Mouse (Mus musculus): ENCODE data around the gene Itk. TPM values are rescaled to one million over a fixed set of nuclear protein-coding genes. Genes with fewer than 3 reads are reported as not detected.
"Not testable (repeated sequence)": the region's sequence is repeated elsewhere in the genome, so short reads cannot be mapped to it uniquely, and the experiment has no call there.

Gene Itk
- total RNA-seq (2021), result under 1 TPM; 0.37 to 0.42 TPM

GRCm38 (mm10) chr11:46389336-46390117 is at the start of gene Itk:
Gene Itk (minus strand): TSS chr11:46389515.
- no peak for DNase-seq (ENCODE audit: extremely low spot score in 1 of 2, low spot score in 1 of 2)

GRCm38 (mm10) chr11:46437459-46438000 is 48.2 kb upstream of the Itk start:
- no peak for DNase-seq (ENCODE audit: extremely low spot score in 1 of 2, low spot score in 1 of 2)

- DNase-seq (ENCODE audit: extremely low spot score in 1 of 2, low spot score in 1 of 2), result peak; percentile 73 to 78
Measured at GRCm38 (mm10) chr11:46436760-46437458, 47.6 kb upstream of the Itk start, which contains the start of gene Med7. Gene Med7 (plus strand): TSS chr11:46436925.

GRCm38 (mm10) chr11:46435363-46435762 is 46.0 kb upstream of the Itk start:
- no peak for DNase-seq (ENCODE audit: extremely low spot score in 1 of 2, low spot score in 1 of 2)

- DNase-seq (ENCODE audit: extremely low spot score in 1 of 2, low spot score in 1 of 2), result peak; percentile 60 to 86
Measured at GRCm38 (mm10) chr11:46431129-46431528, 41.8 kb upstream of the Itk start.

- no peak for DNase-seq (ENCODE audit: extremely low spot score in 1 of 2, low spot score in 1 of 2)
Measured at GRCm38 (mm10) chr11:46430123-46430522, 40.8 kb upstream of the Itk start.

- not testable (repeated sequence) for DNase-seq (ENCODE audit: extremely low spot score in 1 of 2, low spot score in 1 of 2)
Measured at GRCm38 (mm10) chr11:46428131-46428530, 38.8 kb upstream of the Itk start.

- no peak for DNase-seq (ENCODE audit: extremely low spot score in 1 of 2, low spot score in 1 of 2)
Measured at GRCm38 (mm10) chr11:46421086-46421888, 32.0 kb upstream of the Itk start.

GRCm38 (mm10) chr11:46418860-46419259 is 29.5 kb upstream of the Itk start:
- no peak for DNase-seq (ENCODE audit: extremely low spot score in 1 of 2, low spot score in 1 of 2)

- no peak for DNase-seq (ENCODE audit: extremely low spot score in 1 of 2, low spot score in 1 of 2)
Measured at GRCm38 (mm10) chr11:46418438-46418837, 29.1 kb upstream of the Itk start.

- DNase-seq (ENCODE audit: extremely low spot score in 1 of 2, low spot score in 1 of 2), result no peak
Measured at GRCm38 (mm10) chr11:46410018-46410563, 20.8 kb upstream of the Itk start.

- no peak for DNase-seq (ENCODE audit: extremely low spot score in 1 of 2, low spot score in 1 of 2)
Measured at GRCm38 (mm10) chr11:46406721-46407120, 17.4 kb upstream of the Itk start.

- no peak for DNase-seq (ENCODE audit: extremely low spot score in 1 of 2, low spot score in 1 of 2)
Measured at GRCm38 (mm10) chr11:46404986-46405385, 15.7 kb upstream of the Itk start.

- no peak for DNase-seq (ENCODE audit: extremely low spot score in 1 of 2, low spot score in 1 of 2)
Measured at GRCm38 (mm10) chr11:46401555-46401954, 12.2 kb upstream of the Itk start.

GRCm38 (mm10) chr11:46398933-46399383 is 9.6 kb upstream of the Itk start:
- DNase-seq (ENCODE audit: extremely low spot score in 1 of 2, low spot score in 1 of 2), result no peak

- DNase-seq (ENCODE audit: extremely low spot score in 1 of 2, low spot score in 1 of 2), result no peak
Measured at GRCm38 (mm10) chr11:46398473-46398872, 9.2 kb upstream of the Itk start.

- no peak for DNase-seq (ENCODE audit: extremely low spot score in 1 of 2, low spot score in 1 of 2)
Measured at GRCm38 (mm10) chr11:46397900-46398299, 8.6 kb upstream of the Itk start.

- no peak for DNase-seq (ENCODE audit: extremely low spot score in 1 of 2, low spot score in 1 of 2)
Measured at GRCm38 (mm10) chr11:46396860-46397179, 7.5 kb upstream of the Itk start.

- no peak for DNase-seq (ENCODE audit: extremely low spot score in 1 of 2, low spot score in 1 of 2)
Measured at GRCm38 (mm10) chr11:46396167-46396859, 7.0 kb upstream of the Itk start, which contains the start of gene Fam71b. Gene Fam71b (plus strand): TSS chr11:46396559.

- DNase-seq (ENCODE audit: extremely low spot score in 1 of 2, low spot score in 1 of 2), result no peak
Measured at GRCm38 (mm10) chr11:46395698-46396097, 6.4 kb upstream of the Itk start.

All from layer of hippocampus, postnatal 25 days (tissue).